Mouse (Mus musculus) small intestine, adult 2 months (tissue): ENCODE measurements around the gene Fam169b. TPM values are rescaled to one million over a fixed set of nuclear protein-coding genes. Genes with fewer than 3 reads are reported as not detected.

Experiments used
- H3K27ac ChIP-seq: fragments of 200-500 bp; 2 replicates; pipeline ENCODE4 v1.5.1; 2012; ENCODE audit warnings: low read depth, low read length, control low read depth, inconsistent platforms; ENCODE audit not compliant: insufficient read depth
- H3K27me3 ChIP-seq: fragments of 200-500 bp; 2 replicates; pipeline ENCODE4 v1.6.1; 2012; ENCODE audit warnings: mild to moderate bottlenecking, moderate library complexity, low read length, inconsistent platforms; ENCODE audit not compliant: control insufficient read depth, insufficient read depth
- H3K36me3 ChIP-seq: fragments of 200-500 bp; 2 replicates; pipeline ENCODE4 v1.6.1; 2012; ENCODE audit warnings: mild to moderate bottlenecking, low read length, control low read depth, inconsistent platforms; ENCODE audit not compliant: control insufficient read depth, insufficient read depth
- H3K4me1 ChIP-seq: fragments of 200-500 bp; 2 replicates; pipeline ENCODE4 v1.6.1; 2012; ENCODE audit warnings: low read length, inconsistent platforms, mixed read lengths; ENCODE audit not compliant: control insufficient read depth, insufficient read depth, insufficient read length
- H3K4me3 ChIP-seq: fragments of 200-500 bp; 2 replicates; pipeline ENCODE4 v1.5.1; 2012; ENCODE audit warnings: low read depth, mild to moderate bottlenecking, control low read depth, inconsistent platforms, low read length, moderate library complexity
- CTCF ChIP-seq: fragments of 200-500 bp; IDR thresholded peaks from 2 replicates; pipeline ENCODE4 v1.5.1; 2012; ENCODE audit warnings: low read depth, mild to moderate bottlenecking, control low read depth, inconsistent platforms, low read length, moderate library complexity, mixed read lengths; ENCODE audit not compliant: insufficient replicate concordance, insufficient read length; ENCODE audit errors: extremely low read depth
- POLR2A ChIP-seq: fragments of 200-500 bp; IDR thresholded peaks from 2 replicates; pipeline ENCODE4 v1.6.1; 2012; ENCODE audit warnings: low read depth, mild to moderate bottlenecking, control low read depth, inconsistent platforms, low read length, moderate library complexity
- WGBS: fragments of 180-500 bp; shearing (Covaris S2); methylation state at CpG from one replicate; pipeline ENCODE4 v1.1.7; 2018; 5-methylcytosine and 5-hydroxymethylcytosine counted together
- polyA plus RNA-seq: library from polyadenylated mRNA; depleted of rRNA; stranded (reverse); fragments of >200 nt; gene quantifications from 2 replicates; pipeline ENCODE4 v1.2.3, GENCODE M21; 2012

Fam169b gene
- polyA plus RNA-seq, 1 experiment = 3.8 TPM

GRCm38 (mm10) chr7:68232521-68232920 is 41.1 kb upstream of the Fam169b start:
- Histone ChIP-seq H3K36me3 (no peaks in the 10 kb centered on the region), H3K27ac (no peak overlapping the region), H3K4me3 (no peak overlapping the region), H3K4me1 (no peaks in the 10 kb centered on the region), H3K27me3 (no peaks in the 10 kb centered on the region)
- TF ChIP-seq POLR2A (no peak), CTCF (no peak)
- 94% methylated on average over 5 of the region's 5 CpGs for WGBS

- H3K27ac ChIP-seq = no peak overlapping the region
- no peaks in the 10 kb centered on the region for H3K36me3 ChIP-seq
- 39% methylated on average over 13 of the region's 13 CpGs for WGBS
- TF ChIP-seq CTCF (no peak), POLR2A (no peak)
- H3K4me1 ChIP-seq = no peaks in the 10 kb centered on the region
- no peaks in the 10 kb centered on the region for H3K27me3 ChIP-seq
- H3K4me3 ChIP-seq = no peak overlapping the region
Measured at GRCm38 (mm10) chr7:68233619-68234223, 39.9 kb upstream of the Fam169b start.

- Histone ChIP-seq H3K36me3 (no peaks in the 10 kb centered on the region), H3K4me1 (no peaks in the 10 kb centered on the region), H3K4me3 (no peak overlapping the region), H3K27ac (no peak overlapping the region), H3K27me3 (no peaks in the 10 kb centered on the region)
- TF ChIP-seq CTCF = no peak
- no peak for TF ChIP-seq POLR2A
- 85% methylated on average over 8 of the region's 8 CpGs for WGBS
Measured at GRCm38 (mm10) chr7:68236817-68237216, 36.8 kb upstream of the Fam169b start.

GRCm38 (mm10) chr7:68239220-68239827 is 34.3 kb upstream of the Fam169b start:
- Histone ChIP-seq H3K36me3 (no peaks in the 10 kb centered on the region), H3K4me3 (no peak overlapping the region), H3K4me1 (no peaks in the 10 kb centered on the region), H3K27ac (no peak overlapping the region), H3K27me3 (no peaks in the 10 kb centered on the region)
- WGBS = 58% methylated on average over 11 of the region's 11 CpGs
- no peak for TF ChIP-seq CTCF
- TF ChIP-seq POLR2A = no peak

- Histone ChIP-seq H3K27me3 (no peaks in the 10 kb centered on the region), H3K36me3 (no peaks in the 10 kb centered on the region), H3K4me3 (no peak overlapping the region), H3K4me1 (no peaks in the 10 kb centered on the region), H3K27ac (no peak overlapping the region)
- TF ChIP-seq CTCF (no peak), POLR2A (no peak)
- WGBS = 54% methylated on average over 9 of the region's 9 CpGs
Measured at GRCm38 (mm10) chr7:68241205-68241604, 32.4 kb upstream of the Fam169b start.

- 55% methylated on average over 4 of the region's 4 CpGs for WGBS
- Histone ChIP-seq H3K4me1 (no peaks in the 10 kb centered on the region), H3K27me3 (no peaks in the 10 kb centered on the region), H3K36me3 (no peaks in the 10 kb centered on the region), H3K27ac (no peak overlapping the region), H3K4me3 (no peak overlapping the region)
- no peak for TF ChIP-seq CTCF
- no peak for TF ChIP-seq POLR2A
Measured at GRCm38 (mm10) chr7:68245681-68246080, 28.0 kb upstream of the Fam169b start.

GRCm38 (mm10) chr7:68246249-68246648 is 27.4 kb upstream of the Fam169b start:
- no peaks in the 10 kb centered on the region for H3K36me3 ChIP-seq
- WGBS = 86% methylated on average over 8 of the region's 8 CpGs
- TF ChIP-seq CTCF (no peak), POLR2A (no peak)
- no peak overlapping the region for H3K27ac ChIP-seq
- no peaks in the 10 kb centered on the region for H3K27me3 ChIP-seq
- H3K4me3 ChIP-seq = no peak overlapping the region
- H3K4me1 ChIP-seq = no peaks in the 10 kb centered on the region
